Mouse (Mus musculus) neural tube, embryonic 10.5 days (tissue): ENCODE measurements at regions not wholly inside any gene's neighbourhood (a gene's known extent, or its start where the extent isn't known, plus 50 kb on each side); places are given as distances from the start of the nearest gene placed in this dataset.

Experiments used
- DNase-seq: peaks from one replicate; pipeline ENCODE4 v3.0.0-alpha.2; 2017; ENCODE audit warnings: low spot score; ENCODE audit errors: extremely low spot score

DNA sequence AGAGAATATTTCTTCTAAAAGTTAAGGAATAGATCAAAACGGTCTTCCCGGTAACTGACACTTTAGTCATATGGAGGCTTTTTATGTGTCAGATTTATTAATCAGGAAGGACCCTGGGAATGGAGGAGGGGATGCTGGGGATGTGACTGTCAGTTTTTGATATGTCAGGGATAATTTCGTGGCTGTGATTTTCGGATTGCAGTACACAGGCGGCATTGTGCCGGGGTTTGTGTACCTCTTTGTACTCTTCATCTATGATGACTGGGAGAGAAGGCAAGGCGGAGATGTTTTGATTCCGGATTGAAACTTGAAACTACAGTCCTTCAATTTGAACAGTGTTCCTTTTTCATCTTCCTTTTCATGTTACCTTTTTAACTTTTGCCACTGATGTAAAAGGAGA, 344.2 kb downstream of the Mdfic start:
- no peak for DNase-seq

GRCm38 (mm10) chr6:16065121-16065520, 344.7 kb downstream of the Mdfic start:
- no peak for DNase-seq

- no peak for DNase-seq
These were observed 355.8 kb downstream of the Mdfic start for GRCm38 (mm10) chr6:16076266-16076665.

DNA sequence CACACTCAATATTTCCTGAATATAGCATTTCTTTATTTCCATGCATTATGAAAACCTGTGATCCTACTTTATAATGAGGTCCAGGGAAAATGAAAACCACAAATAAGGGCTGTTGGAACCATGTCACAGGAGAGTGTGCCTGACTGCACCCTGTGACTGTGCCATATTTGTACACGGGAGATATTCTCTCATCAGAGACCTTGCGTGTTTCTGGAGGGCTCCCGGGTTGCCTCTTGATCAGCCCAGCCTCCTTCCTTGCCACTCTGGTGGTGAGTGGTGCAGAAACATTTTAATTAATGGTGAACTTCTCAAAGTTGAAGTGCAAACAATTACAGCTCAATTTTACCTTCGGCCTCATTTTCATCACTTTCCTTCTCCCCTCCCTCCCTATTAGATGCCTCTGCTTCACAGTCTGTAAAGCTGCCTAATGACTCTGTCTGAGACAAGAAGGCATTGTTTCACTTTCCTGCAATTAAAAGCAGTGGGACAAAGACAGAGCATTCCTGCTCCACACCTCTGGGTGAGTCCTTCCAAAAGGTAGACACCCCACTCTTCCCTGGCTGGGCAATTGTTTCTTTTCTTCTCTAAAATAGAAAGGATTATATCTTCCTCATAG, 356.8 kb downstream of the Mdfic start:
- no peak for DNase-seq

GRCm38 (mm10) chr6:16077917-16078316, 357.5 kb downstream of the Mdfic start:
- no peak for DNase-seq

DNA sequence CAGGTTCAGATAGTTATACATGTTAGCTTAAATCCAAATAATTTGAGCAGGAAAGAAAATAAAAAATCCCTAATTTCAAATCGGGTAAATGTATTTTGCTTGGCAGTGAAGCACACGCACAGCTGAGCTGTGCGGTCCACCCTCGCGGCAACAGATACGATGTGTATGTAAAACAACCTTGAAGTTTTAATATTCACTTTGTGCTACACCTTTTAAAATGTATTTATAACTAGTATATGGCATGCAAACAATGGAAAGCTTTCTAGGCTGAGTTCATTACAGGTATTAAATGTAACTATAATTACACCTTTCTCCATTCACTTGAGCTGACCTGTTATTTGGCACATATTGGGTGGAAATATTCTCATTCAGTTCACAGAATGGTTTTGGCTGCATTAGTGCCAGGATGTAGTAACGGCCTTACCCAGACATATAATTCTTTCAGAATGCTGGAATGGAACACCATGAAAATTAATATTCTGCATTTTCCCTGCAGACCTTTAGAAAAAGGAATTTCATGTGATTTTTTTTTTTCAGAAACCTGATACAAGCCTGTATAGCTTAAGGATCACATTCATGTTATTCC, 366.6 kb downstream of the Mdfic start:
- no peak for DNase-seq

- DNase-seq: no peak
These were observed 378.3 kb downstream of the Mdfic start for GRCm38 (mm10) chr6:16098761-16099160.

- no peak for DNase-seq
These were observed 420.5 kb downstream of the Mdfic start for GRCm38 (mm10) chr6:16141009-16141408.

DNA sequence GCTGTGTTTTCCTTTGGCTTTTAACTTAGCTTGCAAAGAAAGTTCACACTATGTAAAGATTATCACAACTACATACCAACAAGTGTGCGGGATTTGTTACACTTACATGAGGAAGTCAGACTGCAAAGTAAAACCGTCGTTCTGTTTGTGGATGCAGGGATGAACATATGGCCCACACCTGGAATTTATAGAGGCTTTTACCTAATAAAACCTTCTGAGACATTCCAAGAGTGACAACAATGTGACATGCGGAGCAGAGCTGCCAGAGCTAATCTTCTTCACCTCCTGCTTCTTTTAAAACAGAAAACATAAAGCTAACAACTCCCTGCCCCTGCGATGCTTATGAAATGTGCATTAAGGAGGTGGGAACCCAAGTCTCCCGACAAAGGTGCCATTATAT, 424.1 kb downstream of the Mdfic start:
- DNase-seq: no peak

- no peak for DNase-seq
These were observed 430.1 kb downstream of the Mdfic start for GRCm38 (mm10) chr6:16150535-16150934.

- no peak for DNase-seq
These were observed 431.0 kb downstream of the Mdfic start for GRCm38 (mm10) chr6:16151478-16151877.

GRCm38 (mm10) chr6:16152691-16153090, 432.2 kb downstream of the Mdfic start:
- peak; percentile 37 for DNase-seq

GRCm38 (mm10) chr6:16165012-16165411, 444.6 kb downstream of the Mdfic start:
- no peak for DNase-seq

GRCm38 (mm10) chr6:16171871-16172270, 451.4 kb downstream of the Mdfic start:
- no peak for DNase-seq

GRCm38 (mm10) chr6:16177313-16177712, 456.9 kb downstream of the Mdfic start:
- no peak for DNase-seq

DNA sequence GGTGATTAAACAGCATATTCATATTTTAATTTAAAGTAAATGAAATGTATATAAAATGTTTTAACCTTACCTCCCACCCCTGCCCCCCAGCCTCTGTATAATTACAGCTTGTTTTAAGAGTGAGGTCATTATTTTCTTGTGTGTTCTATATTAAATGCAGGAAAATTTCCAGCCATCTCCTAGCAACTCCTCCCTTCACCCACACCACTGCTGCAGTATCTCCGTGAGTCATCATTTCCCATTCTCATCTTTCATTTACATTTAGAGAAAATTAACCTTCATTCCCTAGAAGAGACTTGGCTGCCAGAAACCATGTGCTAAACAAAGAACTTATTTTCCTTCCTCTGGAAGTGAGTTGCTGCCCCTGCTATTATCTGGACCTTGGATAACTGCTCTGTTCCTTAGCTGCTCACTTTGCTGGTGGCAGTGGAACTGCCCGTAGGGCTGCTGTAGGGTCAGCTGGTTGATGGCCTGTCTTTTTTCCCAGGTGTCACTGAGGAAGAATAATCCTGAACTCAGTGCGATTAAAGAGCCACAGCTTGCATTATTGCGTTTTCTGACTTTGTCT, 467.6 kb downstream of the Mdfic start:
- no peak for DNase-seq

GRCm38 (mm10) chr6:16212975-16213374, 492.5 kb downstream of the Mdfic start:
- DNase-seq: peak; percentile 40

DNA sequence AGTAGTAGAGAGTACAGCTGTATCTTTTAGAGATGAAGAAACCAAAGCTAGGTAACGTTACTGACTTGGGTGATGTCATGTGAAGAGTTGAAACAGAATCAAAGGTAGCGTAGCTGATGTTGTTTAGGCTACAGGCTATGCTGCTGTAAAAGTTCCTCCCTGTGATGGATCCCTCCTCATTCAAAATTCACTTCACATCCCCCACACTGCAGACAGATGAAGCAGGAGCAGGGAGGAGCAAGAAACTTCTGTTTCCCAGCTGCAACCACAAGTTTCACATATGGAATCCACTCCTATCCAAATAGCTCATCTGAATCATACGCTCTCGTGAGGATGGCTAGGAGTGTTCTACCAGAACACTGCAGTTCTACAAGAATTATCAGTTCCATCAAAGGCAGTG, 493.2 kb downstream of the Mdfic start:
- DNase-seq: no peak

DNA sequence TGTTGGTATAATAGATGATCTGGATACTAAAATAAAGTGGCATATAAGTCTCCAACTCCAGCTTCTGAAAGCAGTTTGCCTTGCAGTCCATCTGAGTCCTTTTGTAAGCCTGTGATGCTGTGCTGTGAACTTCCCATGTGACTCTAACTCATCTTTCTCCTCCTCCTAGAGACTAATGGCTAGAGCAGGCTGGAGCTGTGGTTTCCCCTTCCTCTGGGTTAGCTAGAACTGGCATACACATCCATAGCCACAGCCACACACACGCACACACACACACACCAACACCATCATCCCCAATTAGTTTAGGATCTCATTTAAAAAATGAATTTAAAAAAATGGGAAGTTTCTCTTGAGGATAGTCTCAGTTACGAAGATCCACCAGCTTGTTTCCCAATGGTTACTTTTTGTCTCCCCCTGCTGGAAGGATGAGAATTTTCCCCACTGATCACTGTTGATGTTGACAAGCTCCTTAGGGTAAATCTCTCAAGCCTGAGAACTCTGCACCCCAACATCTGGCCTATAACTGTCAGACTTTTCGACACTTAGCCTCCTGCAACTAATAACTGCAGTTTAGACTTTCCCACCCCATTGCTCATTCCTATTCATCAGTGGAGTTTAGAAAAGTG, 500.7 kb downstream of the Mdfic start:
- DNase-seq: peak; percentile 28
